Mouse (Mus musculus) CH12.LX (cell line): ENCODE data around the gene Csnk1g1.

ENCODE experiments used
- MAZ ChIP-seq: IDR thresholded peaks from 2 replicates; pipeline ENCODE4 v1.6.1; 2012; ENCODE audit warnings: low read depth, mild to moderate bottlenecking, inconsistent platforms, low read length, improper control_type of control experiment, moderate library complexity
- POLR2A ChIP-seq: IDR thresholded peaks from 2 replicates; pipeline ENCODE4 v1.6.1; 2011; ENCODE audit warnings: low read depth, mild to moderate bottlenecking, improper control_type of control experiment, low read length
- ZKSCAN1 ChIP-seq: IDR thresholded peaks from 2 replicates; pipeline ENCODE4 v1.6.1; 2012; ENCODE audit warnings: low read depth, inconsistent platforms, low read length, improper control_type of control experiment, borderline replicate concordance

DNA sequence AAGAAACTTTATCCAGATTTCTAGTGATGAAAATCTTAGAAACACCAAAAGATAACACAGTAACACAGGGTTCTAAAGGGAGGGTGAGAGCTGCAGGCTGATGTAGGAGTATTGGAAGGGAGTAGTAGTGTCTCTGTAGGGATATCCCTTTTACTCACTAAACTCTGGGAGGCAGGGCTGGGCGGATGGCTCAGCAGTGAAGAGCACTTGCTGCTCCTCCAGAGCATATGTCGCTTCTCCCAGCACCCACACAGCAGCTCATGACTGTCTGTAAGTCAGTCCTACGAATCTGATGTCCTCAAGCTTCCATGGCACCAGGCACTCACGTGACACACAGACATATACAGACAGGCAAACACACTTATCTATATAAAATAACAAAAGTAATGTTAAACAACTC lies 129.4 kb downstream of the Csnk1g1 start:
- TF ChIP-seq MAZ (no peak), POLR2A (no peak), ZKSCAN1 (no peak)
